Comparison of ENCODE assay signal across 7 mouse cellular contexts in the genomic region with DNA sequence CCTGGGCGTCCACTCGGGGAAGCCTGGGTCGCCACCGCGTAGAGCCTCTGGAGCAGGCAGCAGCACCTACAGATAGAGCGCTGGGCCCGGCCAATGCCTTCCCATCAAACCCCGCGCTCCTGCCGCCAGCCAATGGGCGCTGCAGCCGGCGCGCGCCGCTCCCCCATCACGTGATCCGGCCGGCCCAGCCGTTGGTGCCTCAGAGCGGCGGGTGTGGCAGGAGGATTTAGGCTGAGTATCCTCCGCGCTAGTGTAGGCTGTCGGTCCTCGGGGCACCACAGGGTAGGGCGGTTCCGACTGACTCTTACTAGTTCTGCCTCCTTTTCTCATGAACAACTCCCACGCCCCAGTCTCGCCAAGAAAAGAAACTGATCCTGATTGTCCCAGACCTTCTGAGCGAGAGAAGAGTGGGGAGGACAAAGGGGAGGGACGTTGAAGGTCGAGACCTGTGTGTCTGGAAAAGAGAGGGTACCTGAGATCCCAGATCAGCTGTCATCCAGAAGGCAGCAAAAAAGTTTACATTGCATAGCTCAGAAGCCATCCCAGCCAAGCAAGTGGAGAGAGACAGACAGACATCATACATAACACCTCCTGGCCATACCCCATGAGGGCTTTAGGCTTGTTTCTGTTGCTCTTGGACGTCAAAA. TPM values are rescaled to one million over a fixed set of nuclear protein-coding genes. Genes with fewer than 3 reads are reported as not detected.
DNase-seq lines count a peak whose midpoint lies in the region; ATAC-seq and TF ChIP-seq lines count a peak whose summit lies in the region.

TSS of gene Lnpk (minus strand) at position 593 of the 647 bp plus-strand sequence.

- H3K4me1 ChIP-seq in embryonic facial prominence, embryonic 12.5 days = peaks cover 3% of the 10 kb centered on the region
- peaks cover 4% of the 10 kb centered on the region; the same call in 1 of the 2 replicates for H3K4me1 ChIP-seq in kidney, adult 2 months (ENCODE audit: control insufficient read depth, insufficient read depth, low read length)
- peaks cover 12% of the 10 kb centered on the region for H3K4me1 ChIP-seq in limb, embryonic 13.5 days
- H3K4me1 ChIP-seq in midbrain, embryonic 16.5 days (ENCODE audit: control insufficient read depth, insufficient read depth, low read length) = peaks cover 10% of the 10 kb centered on the region

- peak; percentile 99 for ATAC-seq in embryonic facial prominence, embryonic 12.5 days (ENCODE audit: insufficient number of reproducible peaks, insufficient read depth, low FRiP score, low TSS enrichment)
- peak; percentile 99 for ATAC-seq in limb, embryonic 13.5 days (ENCODE audit: low FRiP score, low read depth)
- peak; percentile 99 for ATAC-seq in midbrain, embryonic 16.5 days

- DNase-seq in adrenal gland, postnatal 25 days = peak; percentile 94
- DNase-seq in heart, adult 11 months = peak; percentile 99
- peak; percentile 96 for DNase-seq in kidney, adult 2 months
- peak; percentile 89 to 95 for DNase-seq in spleen, postnatal 10 days (ENCODE audit: low spot score in 2 of 2)

- WGBS in embryonic facial prominence, embryonic 12.5 days = under 1% methylated on average over 34 of the region's 34 CpGs
- under 1% methylated on average over 34 of the region's 34 CpGs for WGBS in kidney, adult 2 months
- under 1% methylated on average over 28 of the region's 34 CpGs for WGBS in limb, embryonic 13.5 days
- WGBS in midbrain, embryonic 16.5 days = under 1% methylated on average over 33 of the region's 34 CpGs

- H3K27me3 ChIP-seq in embryonic facial prominence, embryonic 12.5 days = no peaks in the 10 kb centered on the region
- no peaks in the 10 kb centered on the region for H3K27me3 ChIP-seq in kidney, adult 2 months (replicated peaks; ENCODE audit: control insufficient read depth, insufficient read depth, low read length)
- no peaks in the 10 kb centered on the region for H3K27me3 ChIP-seq in limb, embryonic 13.5 days
- H3K27me3 ChIP-seq in midbrain, embryonic 16.5 days (ENCODE audit: control insufficient read depth, insufficient read depth, low read depth, low read length) = no peaks in the 10 kb centered on the region

- H3K27ac ChIP-seq in embryonic facial prominence, embryonic 12.5 days = peak within 1 kb of the TSS; percentile 81
- H3K27ac ChIP-seq in kidney, adult 2 months (ENCODE audit: insufficient read depth, low read depth, low read length) = peak within 1 kb of the TSS; percentile 12
- H3K27ac ChIP-seq in limb, embryonic 13.5 days = peak within 1 kb of the TSS; percentile 77
- peak within 1 kb of the TSS; percentile 86 for H3K27ac ChIP-seq in midbrain, embryonic 16.5 days (ENCODE audit: low read length)

- H3K9ac ChIP-seq in embryonic facial prominence, embryonic 12.5 days = peak within 1 kb of the TSS; percentile 93
- peak within 1 kb of the TSS; percentile 97 for H3K9ac ChIP-seq in limb, embryonic 13.5 days
- H3K9ac ChIP-seq in midbrain, embryonic 16.5 days (ENCODE audit: low read depth, low read length) = peak within 1 kb of the TSS; percentile 94

- H3K4me3 ChIP-seq in embryonic facial prominence, embryonic 12.5 days = peak within 1 kb of the TSS; percentile 98
- H3K4me3 ChIP-seq in kidney, adult 2 months (ENCODE audit: insufficient read depth, low read depth, low read length) = peak within 1 kb of the TSS; percentile 97
- peak within 1 kb of the TSS; percentile 95 for H3K4me3 ChIP-seq in limb, embryonic 13.5 days
- peak within 1 kb of the TSS; percentile 99 for H3K4me3 ChIP-seq in midbrain, embryonic 16.5 days (ENCODE audit: low read depth, low read length)

- H3K9me3 ChIP-seq in embryonic facial prominence, embryonic 12.5 days = no peaks in the 10 kb centered on the region
- H3K9me3 ChIP-seq in limb, embryonic 13.5 days = no peaks in the 10 kb centered on the region
- no peaks in the 10 kb centered on the region for H3K9me3 ChIP-seq in midbrain, embryonic 16.5 days (replicated peaks; ENCODE audit: control insufficient read depth, low read length, poor library complexity, severe bottlenecking)

- no peaks in the 10 kb centered on the region for H3K36me3 ChIP-seq in embryonic facial prominence, embryonic 12.5 days
- H3K36me3 ChIP-seq in kidney, adult 2 months (ENCODE audit: control insufficient read depth, insufficient read depth, low read length) = no peaks in the 10 kb centered on the region
- H3K36me3 ChIP-seq in limb, embryonic 13.5 days = no peaks in the 10 kb centered on the region
- H3K36me3 ChIP-seq in midbrain, embryonic 16.5 days (ENCODE audit: control insufficient read depth, insufficient read depth, low read length) = no peaks in the 10 kb centered on the region

- TF ChIP-seq CTCF in kidney, adult 2 months (conservative IDR thresholded peaks at IDR 0.05; ENCODE audit: insufficient read depth, insufficient read length, low read depth, low read length) = no peak

- H3K4me2 ChIP-seq in embryonic facial prominence, embryonic 12.5 days (replicated peaks) = peak within 1 kb of the TSS; percentile 85
- peak within 1 kb of the TSS; percentile 90 for H3K4me2 ChIP-seq in limb, embryonic 13.5 days (replicated peaks)
- H3K4me2 ChIP-seq in midbrain, embryonic 16.5 days (ENCODE audit: low read length) = peak within 1 kb of the TSS; percentile 91

- TF ChIP-seq POLR2A in kidney, adult 2 months (IDR thresholded peaks at IDR 0.05; ENCODE audit: low read depth, low read length) = peak; percentile 56

RNA-seq across cellular contexts. Expression of gene Lnpk, which starts in this region (rescaled TPM):
- total RNA-seq in adrenal gland, postnatal 25 days (2021) = 14.5 and 16.3 TPM in 2 replicates
- polyA plus RNA-seq in embryonic facial prominence, embryonic 12.5 days (2016; fragmentation: Nextera tagmentation; extraction: Ambion mirVana) = 40.0 and 40.1 TPM in 2 replicates
- 2.6 and 3.5 TPM in 2 replicates for polyA plus RNA-seq in kidney, adult 2 months (2012; rRNA removed)
- polyA plus RNA-seq in limb, embryonic 13.5 days (2015; fragmentation: Nextera tagmentation; extraction: Ambion mirVana) = 53.2 and 55.4 TPM in 2 replicates
- 52.0 and 55.2 TPM in 2 replicates for polyA plus RNA-seq in midbrain, embryonic 16.5 days (2015; fragmentation: Nextera tagmentation; extraction: Ambion mirVana)

Comparison
In these comparisons a context has a peak if more than half of its experiments do, and no peak if none do; other contexts are left out.
1. Peak in every context shown above with its lines: DNase-seq, ATAC-seq, H3K4me3 ChIP-seq and H3K27ac ChIP-seq.
2. H3K27ac ChIP-seq: peak in every context shown above with its lines; median percentile 86 in midbrain, embryonic 16.5 days; 81 in embryonic facial prominence, embryonic 12.5 days; 77 in limb, embryonic 13.5 days; 12 in kidney, adult 2 months.